Mouse (Mus musculus): Measurements from ENCODE around the gene Pdzrn3.

Gene Pdzrn3

GRCm38 (mm10) chr6:101327741-101328140 is 50.0 kb downstream of the Pdzrn3 start:
- DNase-seq (ENCODE audit: low spot score in 2 of 2) = no peak

- DNase-seq (ENCODE audit: low spot score in 2 of 2) = no peak
These were observed 50.5 kb downstream of the Pdzrn3 start for GRCm38 (mm10) chr6:101327196-101327595.

DNA sequence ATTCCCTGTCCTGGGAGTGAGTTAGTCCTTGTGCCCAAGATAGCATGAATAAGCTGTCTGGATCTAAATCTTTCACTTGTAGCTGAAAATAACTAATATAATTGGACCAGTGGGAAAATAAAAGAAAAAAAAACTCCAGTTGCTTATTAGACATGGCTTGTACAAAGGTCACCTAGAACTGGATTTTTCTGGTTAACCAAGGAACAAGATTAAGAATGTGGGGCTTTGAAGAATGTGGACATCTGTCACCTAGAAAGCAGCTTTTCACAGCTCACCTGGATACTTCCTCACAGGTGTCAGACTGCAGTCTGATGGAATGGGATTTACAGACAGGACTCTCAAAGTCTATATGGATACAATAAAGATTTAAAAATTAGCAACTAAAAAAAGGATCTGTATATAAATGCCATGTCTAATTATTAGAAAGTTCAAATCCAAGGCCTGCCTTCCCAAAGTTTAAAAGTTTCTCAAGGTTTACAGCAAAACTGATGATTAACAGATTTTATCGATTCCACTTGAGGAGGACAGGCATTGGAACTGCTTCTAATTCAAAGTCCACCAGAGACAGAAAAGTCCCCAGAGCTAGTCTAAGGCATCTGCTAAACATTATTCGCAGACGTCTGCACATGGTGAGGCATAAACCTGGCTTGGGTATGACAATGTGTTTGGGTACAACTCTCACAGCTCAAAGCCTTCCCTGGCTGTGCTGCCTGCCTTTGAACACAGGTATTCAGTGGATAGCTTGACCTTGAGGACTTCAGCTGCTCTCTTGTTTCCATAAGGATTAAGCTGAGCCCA is 51.7 kb downstream of the Pdzrn3 start:
- no peak for DNase-seq (ENCODE audit: low spot score in 2 of 2)

DNA sequence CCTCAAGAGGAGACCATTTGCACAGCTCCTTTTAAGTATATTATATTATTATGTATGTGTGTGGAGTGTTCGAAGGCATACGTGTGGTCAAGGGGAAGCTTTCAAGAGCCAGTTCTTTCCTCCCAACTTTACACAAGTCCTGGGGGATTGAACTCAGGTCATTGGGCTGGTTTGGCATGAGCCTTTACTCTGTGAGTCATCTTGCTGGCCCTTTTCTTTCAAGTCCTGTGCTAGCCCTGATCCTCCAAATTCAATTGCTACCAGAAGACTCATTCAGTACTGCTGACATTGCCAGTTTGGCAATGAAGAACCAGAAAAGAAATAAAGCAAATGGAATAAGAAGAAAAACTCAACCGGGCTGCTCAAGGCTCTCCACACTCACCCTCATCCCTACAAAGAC is 55.1 kb downstream of the Pdzrn3 start:
- DNase-seq (ENCODE audit: low spot score in 2 of 2) = no peak

DNA sequence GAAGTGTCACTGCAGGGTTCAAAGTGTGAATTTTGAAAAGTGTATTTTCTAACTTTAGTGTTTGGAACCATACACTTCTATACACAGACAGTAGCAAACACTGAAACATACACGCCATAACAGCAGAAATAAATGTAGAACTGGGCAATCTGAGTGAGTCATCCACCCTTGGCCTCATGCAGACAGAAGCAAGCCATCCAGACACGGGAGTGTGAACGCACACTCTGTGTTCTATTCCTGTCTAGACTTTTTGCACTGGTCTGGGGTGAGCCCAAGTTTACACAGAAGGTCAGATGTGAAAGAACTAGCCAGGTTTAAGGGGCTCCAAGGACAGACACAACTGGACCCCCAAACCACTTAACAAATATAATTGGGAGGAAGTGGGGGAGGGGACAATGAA is 57.3 kb downstream of the Pdzrn3 start:
- no peak for DNase-seq (ENCODE audit: low spot score in 2 of 2)

DNA sequence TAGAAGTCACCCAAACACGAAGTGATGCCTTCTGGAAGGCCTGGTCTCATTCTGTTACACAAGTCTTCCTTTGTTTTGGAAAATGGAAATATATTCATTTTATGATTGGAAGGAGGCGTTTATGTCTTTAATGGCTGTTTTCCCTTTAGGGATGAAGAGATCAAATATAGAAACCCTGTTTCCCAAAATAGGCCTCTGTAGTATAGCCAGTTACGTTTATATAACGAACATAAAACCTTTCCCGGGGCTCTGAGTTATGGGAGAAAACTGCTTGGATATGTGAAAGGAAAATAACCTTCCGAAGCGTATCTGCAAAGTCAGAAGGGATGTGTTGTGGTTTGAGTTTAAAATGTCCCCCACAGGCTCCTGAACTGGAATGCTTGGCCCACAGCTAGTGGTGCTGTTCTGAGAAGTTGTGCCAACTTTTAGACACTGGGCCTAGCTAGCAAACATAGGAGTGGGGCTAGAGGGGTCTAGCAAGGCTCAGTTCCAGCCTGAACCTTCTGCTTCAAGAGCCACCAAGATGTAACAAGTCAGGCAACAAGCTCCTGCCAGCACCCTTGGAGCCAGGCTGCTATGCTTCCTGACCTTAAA is 58.2 kb downstream of the Pdzrn3 start:
- no peak for DNase-seq (ENCODE audit: low spot score in 2 of 2)

- no peak for DNase-seq (ENCODE audit: low spot score in 2 of 2)
These were observed 59.2 kb downstream of the Pdzrn3 start for GRCm38 (mm10) chr6:101318530-101318929.

GRCm38 (mm10) chr6:101311446-101311845 is 66.3 kb downstream of the Pdzrn3 start:
- no peak for DNase-seq (ENCODE audit: low spot score in 2 of 2)

- DNase-seq (ENCODE audit: low spot score in 2 of 2) = peak in 1 of 2 experiments; percentile 48
These were observed 67.2 kb downstream of the Pdzrn3 start for GRCm38 (mm10) chr6:101310491-101310890.

- DNase-seq (ENCODE audit: low spot score in 2 of 2) = peak; percentile 69 to 77
These were observed 69.6 kb downstream of the Pdzrn3 start for GRCm38 (mm10) chr6:101307964-101308531.

GRCm38 (mm10) chr6:101306834-101307233 is 70.9 kb downstream of the Pdzrn3 start:
- DNase-seq (ENCODE audit: low spot score in 2 of 2) = no peak

DNA sequence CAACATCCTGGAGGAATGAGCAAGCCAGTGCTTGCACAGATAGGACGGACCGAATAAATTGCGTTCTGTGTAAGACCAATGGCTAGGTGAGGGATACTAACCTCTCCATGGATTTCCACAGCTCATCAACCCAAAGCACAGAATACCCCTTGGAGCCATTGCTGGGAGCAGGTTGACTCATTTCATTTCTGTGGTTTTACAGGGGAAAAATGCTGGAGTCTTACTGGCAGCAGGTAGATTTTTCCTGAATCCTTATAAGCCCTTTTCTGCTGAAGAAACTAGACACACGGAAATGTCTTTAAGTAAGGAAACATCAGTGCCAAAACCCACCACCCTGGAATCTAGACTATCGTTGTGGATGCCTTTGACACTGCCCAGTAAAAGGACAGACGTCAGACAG is 72.2 kb downstream of the Pdzrn3 start:
- no peak for DNase-seq (ENCODE audit: low spot score in 2 of 2)

DNA sequence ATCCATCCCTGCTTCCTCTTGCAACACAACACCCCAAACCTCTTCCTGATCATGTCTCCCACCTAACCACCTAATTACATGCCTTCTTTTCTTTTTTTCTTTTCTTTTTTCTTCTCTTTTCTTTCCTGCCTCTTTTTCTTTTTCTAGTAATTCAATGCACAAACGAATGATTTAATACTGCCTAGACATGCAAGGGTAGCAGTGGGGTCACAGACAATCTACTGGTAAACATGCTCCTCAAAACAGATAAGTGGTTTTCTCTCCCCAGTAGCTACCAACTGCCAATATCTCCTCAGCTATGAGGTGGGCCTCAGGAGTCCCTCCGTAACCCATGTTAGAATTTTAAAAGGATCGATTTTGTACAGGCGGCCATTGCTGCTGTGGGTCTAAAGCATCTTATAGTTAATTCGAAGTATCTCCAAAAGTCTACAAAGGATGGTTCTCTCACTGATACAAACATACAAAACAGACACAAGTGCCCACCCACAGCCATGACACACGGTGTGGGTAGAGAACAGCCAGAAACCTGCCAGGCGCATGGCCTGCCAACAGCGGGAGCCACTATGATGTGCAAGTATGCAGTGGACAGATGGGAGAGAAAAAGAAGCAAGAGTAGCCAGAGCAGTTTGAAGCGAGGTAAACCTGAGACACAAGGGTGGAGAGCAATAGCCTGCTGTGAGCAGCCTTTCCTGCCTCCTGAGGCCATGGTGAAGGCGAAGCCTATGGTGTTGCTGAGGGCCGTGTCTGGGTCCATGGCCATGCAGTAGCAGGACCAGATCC is 73.5 kb downstream of the Pdzrn3 start:
- DNase-seq (ENCODE audit: low spot score in 2 of 2) = peak in 1 of 2 experiments; percentile 42

- no peak for DNase-seq (ENCODE audit: low spot score in 2 of 2)
These were observed 74.2 kb downstream of the Pdzrn3 start for GRCm38 (mm10) chr6:101303501-101303900.

DNA sequence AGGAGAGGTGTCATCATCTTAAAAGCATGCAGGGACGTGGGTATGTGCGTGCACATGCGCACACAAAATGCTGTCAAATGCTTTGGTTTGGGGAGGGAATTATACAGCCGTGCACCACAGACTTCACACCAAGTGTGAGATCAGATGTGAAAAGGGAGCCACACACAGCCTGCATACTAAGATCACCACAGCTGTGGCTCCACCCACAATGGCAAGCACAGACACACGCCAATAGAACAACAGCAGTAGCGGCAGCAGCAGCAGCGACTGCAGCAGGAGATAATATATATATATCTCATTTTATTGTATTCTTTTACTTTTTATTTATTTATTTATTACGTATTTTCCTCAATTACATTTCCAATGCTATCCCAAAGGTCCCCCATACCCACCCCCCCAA is 76.5 kb downstream of the Pdzrn3 start:
- DNase-seq (ENCODE audit: low spot score in 2 of 2) = no peak

- no peak for DNase-seq (ENCODE audit: low spot score in 2 of 2)
These were observed 78.3 kb downstream of the Pdzrn3 start for GRCm38 (mm10) chr6:101299434-101299833.

- DNase-seq (ENCODE audit: low spot score in 2 of 2) = no peak
These were observed 79.9 kb downstream of the Pdzrn3 start for GRCm38 (mm10) chr6:101297563-101298520.

GRCm38 (mm10) chr6:101296997-101297396 is 80.7 kb downstream of the Pdzrn3 start:
- no peak for DNase-seq (ENCODE audit: low spot score in 2 of 2)

- no peak for DNase-seq (ENCODE audit: low spot score in 2 of 2)
These were observed 81.4 kb downstream of the Pdzrn3 start for GRCm38 (mm10) chr6:101296280-101296679.

DNA sequence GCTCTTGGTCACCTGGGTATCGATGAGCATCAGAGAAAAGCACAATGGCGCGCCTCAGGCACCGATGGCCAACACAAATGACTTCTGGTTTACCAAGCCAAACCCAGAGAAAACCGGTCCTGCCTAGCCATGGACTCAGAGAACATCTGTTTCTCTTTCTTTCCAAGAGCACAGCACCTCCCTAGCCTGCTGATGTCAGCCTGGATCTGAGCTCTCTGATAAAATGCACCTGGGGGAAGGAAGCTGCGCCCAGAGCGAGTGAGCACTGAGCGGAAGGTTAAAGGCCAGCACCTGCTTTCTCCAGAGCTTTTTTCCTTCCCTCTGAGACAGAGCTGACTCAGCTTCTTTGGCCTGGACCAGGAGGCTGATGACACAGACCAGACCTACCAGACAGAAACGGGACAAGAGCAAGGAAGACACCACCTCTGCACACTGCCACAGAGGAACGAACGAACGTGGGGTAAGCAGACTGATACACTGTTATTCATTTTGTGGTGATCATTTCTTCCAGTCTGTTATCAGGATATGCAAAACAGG is 84.6 kb downstream of the Pdzrn3 start:
- no peak for DNase-seq (ENCODE audit: low spot score in 2 of 2)

DNA sequence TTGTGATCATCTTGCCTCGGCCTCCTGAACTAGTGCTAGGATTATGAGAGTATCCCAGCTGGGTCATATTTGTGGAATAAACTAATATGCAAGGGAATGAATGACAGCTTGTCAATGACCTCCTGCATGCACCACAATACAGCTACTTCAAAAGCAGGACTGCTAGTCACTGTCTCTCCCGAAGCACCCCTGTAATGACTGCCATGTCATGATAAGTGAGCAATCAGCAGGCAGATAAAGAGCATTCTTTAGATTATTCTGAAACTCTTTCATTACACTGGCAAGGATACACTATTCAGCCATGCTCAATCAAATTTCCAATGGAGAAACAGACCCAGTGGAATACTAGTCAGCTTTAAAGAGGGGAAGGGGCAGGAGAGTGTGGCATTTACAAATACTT is 85.8 kb downstream of the Pdzrn3 start:
- DNase-seq (ENCODE audit: low spot score in 2 of 2) = no peak

Data from frontal cortex, postnatal 36 days (tissue).